Mouse (Mus musculus): ENCODE measurements at regions not wholly inside any gene's neighbourhood (a gene's known extent, or its start where the extent isn't known, plus 50 kb on each side); places are given as distances from the start of the nearest gene placed in this dataset.

GRCm38 (mm10) chr10:37079535-37079934 is 59.2 kb downstream of the Marcks start:
- POLR2A ChIA-PET, result interaction anchor here in 1 of 4 experiments (2.0 kb wide), 1 partner anchor 57 kb away, joined by 6 read pairs; no protein-coding TSS in a partner anchor

GRCm38 (mm10) chr10:37078439-37078838 is 60.3 kb downstream of the Marcks start:
- ChIA-PET POLR2A (interaction anchor here in 2 of 4 experiments (0.6 to 2.0 kb wide), 3 partner anchors 58 to 559 kb away, joined by 5 to 14 read pairs (median 6); no protein-coding TSS in a partner anchor), CTCF (interaction anchor here in 1 of 4 experiments (0.8 kb wide), 1 partner anchor 1961 kb away, joined by 3 read pairs; no protein-coding TSS in a partner anchor)

More at GRCm38 (mm10) chr10:37079535-37079934, 59.2 kb downstream of the Marcks start:
- CTCF ChIA-PET, result no interaction called here

- ChIA-PET POLR2A (no interaction called here), CTCF (no interaction called here)
Observed at GRCm38 (mm10) chr10:37077741-37078140, 61.0 kb downstream of the Marcks start.

- CTCF ChIA-PET, result interaction anchor here in 3 of 4 experiments (0.7 to 1.3 kb wide), 4 partner anchors 58 to 1992 kb away, joined by 3 to 5 read pairs (median 3); no protein-coding TSS in a partner anchor
- POLR2A ChIA-PET, result interaction anchor here in 1 of 4 experiments (1.5 kb wide), 2 partner anchors 64 to 69 kb away, joined by 4 read pairs; no protein-coding TSS in a partner anchor
Observed at GRCm38 (mm10) chr10:37072834-37073233, 65.9 kb downstream of the Marcks start.

- ChIA-PET POLR2A (interaction anchor here in 1 of 4 experiments (1.5 kb wide), 2 partner anchors 64 to 69 kb away, joined by 4 read pairs; no protein-coding TSS in a partner anchor), CTCF (interaction anchor here in 1 of 4 experiments (1.1 to 1.3 kb wide), 2 partner anchors 57 to 64 kb away, joined by 3 to 5 read pairs; no protein-coding TSS in a partner anchor)
Observed at GRCm38 (mm10) chr10:37072061-37072460, 66.7 kb downstream of the Marcks start.

GRCm38 (mm10) chr10:37071420-37071819 is 67.3 kb downstream of the Marcks start:
- ChIA-PET CTCF (interaction anchor here in 1 of 4 experiments (0.5 kb wide), 1 partner anchor 423 kb away, joined by 6 read pairs; no protein-coding TSS in a partner anchor), POLR2A (no interaction called here)
